Mouse (Mus musculus) duodenum, adult 2 months (tissue): ENCODE measurements around the gene Cox19. TPM values are rescaled to one million over a fixed set of nuclear protein-coding genes. Genes with fewer than 3 reads are reported as not detected.

Experiments
- polyA plus RNA-seq: library from polyadenylated mRNA; depleted of rRNA; stranded (reverse); fragments of >200 nt; gene quantifications from 2 replicates; pipeline ENCODE4 v1.2.3, GENCODE M21; 2012; ENCODE audit warnings: low replicate concordance; rRNA removed

Cox19 gene
- 109 and 165 TPM in 2 replicates for polyA plus RNA-seq

GRCm38 (mm10) chr5:139351134-139351533, at the start of gene Cox19:
Gene Cox19 (minus strand): TSS chr5:139351418.

GRCm38 (mm10) chr5:139377468-139378270, 26.5 kb upstream of the Cox19 start, which contains the start of gene Gpr146:
Gene Gpr146 (plus strand): TSS chr5:139377697.

GRCm38 (mm10) chr5:139352317-139352716, 1.1 kb upstream of the Cox19 start, which contains the start of gene Cyp2w1:
Gene Cyp2w1 (plus strand): TSS chr5:139352617.

GRCm38 (mm10) chr5:139325395-139325966, 25.7 kb downstream of the Cox19 start, which contains the start of gene Adap1:
Gene Adap1 (minus strand): TSS chr5:139325622.

Other genes starting within 250 kb of the Cox19 start
- gene Prkar1b, start 201.4 kb downstream of the Cox19 start, polyA plus RNA-seq = 4.2 and 4.3 TPM in 2 replicates
- gene Dnaaf5, start 201.2 kb downstream of the Cox19 start, polyA plus RNA-seq = 13.4 and 17.6 TPM in 2 replicates
- gene Sun1, start 150.8 kb downstream of the Cox19 start, polyA plus RNA-seq = 15.0 and 20.7 TPM in 2 replicates
- 87.8 and 252 TPM in 2 replicates for gene Get4, start 99.1 kb downstream of the Cox19 start, polyA plus RNA-seq
- gene Adap1, start 25.8 kb downstream of the Cox19 start, polyA plus RNA-seq = 68.9 and 279 TPM in 2 replicates
- 0.56 and 2.7 TPM in 2 replicates for gene Cyp2w1, start 1.2 kb upstream of the Cox19 start, polyA plus RNA-seq
- 3.5 and 4.3 TPM in 2 replicates for gene Gpr146, start 26.3 kb upstream of the Cox19 start, polyA plus RNA-seq
- gene C130050O18Rik, start 53.9 kb upstream of the Cox19 start, polyA plus RNA-seq = 2.6 and 3.4 TPM in 2 replicates
- 1.3 and 2.0 TPM in 2 replicates for gene Gper1, start 71.7 kb upstream of the Cox19 start, polyA plus RNA-seq
- gene 3110082I17Rik, start 109.1 kb upstream of the Cox19 start, polyA plus RNA-seq = 5.3 and 5.8 TPM in 2 replicates
- 6.3 and 7.6 TPM in 2 replicates for gene Zfand2a, start 133.1 kb upstream of the Cox19 start, polyA plus RNA-seq
- gene Uncx, start 192.1 kb upstream of the Cox19 start, polyA plus RNA-seq = not detected in 2 replicates